Mouse (Mus musculus) testis, adult 2 months (tissue): ENCODE measurements around the gene Zfp13. TPM values are rescaled to one million over a fixed set of nuclear protein-coding genes. Genes with fewer than 3 reads are reported as not detected.

Source experiments
- H3K27ac ChIP-seq: fragments of 200-500 bp; 2 replicates; pipeline ENCODE4 v1.5.1; 2012; ENCODE audit warnings: low read depth, low read length; ENCODE audit not compliant: control insufficient read depth, insufficient read depth
- H3K27me3 ChIP-seq: fragments of 200-500 bp; 2 replicates; pipeline ENCODE4 v1.6.1; 2012; ENCODE audit warnings: mild to moderate bottlenecking, low read length, moderate library complexity; ENCODE audit not compliant: control insufficient read depth, insufficient read depth
- H3K36me3 ChIP-seq: fragments of 200-500 bp; 2 replicates; pipeline ENCODE4 v1.6.1; 2012; ENCODE audit warnings: mild to moderate bottlenecking, low read length; ENCODE audit not compliant: control insufficient read depth, insufficient read depth
- H3K4me1 ChIP-seq: fragments of 200-500 bp; 2 replicates; pipeline ENCODE4 v1.6.1; 2012; ENCODE audit warnings: low read length; ENCODE audit not compliant: control insufficient read depth, insufficient read depth
- H3K4me3 ChIP-seq: fragments of 200-500 bp; 2 replicates; pipeline ENCODE4 v1.5.1; 2012; ENCODE audit warnings: low read depth, mild to moderate bottlenecking, low read length, moderate library complexity, mixed read lengths; ENCODE audit not compliant: control insufficient read depth
- CTCF ChIP-seq: fragments of 200-500 bp; IDR thresholded peaks from 2 replicates; pipeline ENCODE4 v1.5.1; 2012; ENCODE audit warnings: low read depth, mild to moderate bottlenecking, inconsistent platforms, low read length, moderate library complexity; ENCODE audit not compliant: control insufficient read depth, insufficient read depth, insufficient replicate concordance
- POLR2A ChIP-seq: fragments of 200-500 bp; IDR thresholded peaks from 2 replicates; pipeline ENCODE4 v1.6.1; 2012; ENCODE audit warnings: low read depth, mild to moderate bottlenecking, inconsistent platforms, low read length, moderate library complexity; ENCODE audit not compliant: control insufficient read depth
- polyA plus RNA-seq: library from polyadenylated mRNA; depleted of rRNA; stranded (reverse); fragments of >200 nt; gene quantifications from 2 replicates; pipeline ENCODE4 v1.2.3, GENCODE M21; 2012

The Zfp13 gene
- polyA plus RNA-seq, 1 experiment, result 45.3 TPM

GRCm38 (mm10) chr17:23570017-23570416 is 29.3 kb downstream of the Zfp13 start:
- H3K27me3 ChIP-seq, result no peaks in the 10 kb centered on the region
- H3K4me3 ChIP-seq, result no peak overlapping the region
- TF ChIP-seq CTCF (peak; percentile 61; the same call in 1 of the 2 replicates), POLR2A (no peak)
- H3K4me1 ChIP-seq, result peaks cover under 1% of the 10 kb centered on the region; the same call in 1 of the 2 replicates
- no peaks in the 10 kb centered on the region for H3K36me3 ChIP-seq
- H3K27ac ChIP-seq, result no peak overlapping the region

GRCm38 (mm10) chr17:23568370-23568769 is 30.9 kb downstream of the Zfp13 start:
- H3K27ac ChIP-seq, result no peak overlapping the region
- H3K36me3 ChIP-seq, result no peaks in the 10 kb centered on the region
- TF ChIP-seq POLR2A (peak; percentile 38; the same call in 1 of the 2 replicates), CTCF (no peak)
- peaks cover 9% of the 10 kb centered on the region for H3K4me1 ChIP-seq
- H3K27me3 ChIP-seq, result no peaks in the 10 kb centered on the region
- H3K4me3 ChIP-seq, result no peak overlapping the region

DNA sequence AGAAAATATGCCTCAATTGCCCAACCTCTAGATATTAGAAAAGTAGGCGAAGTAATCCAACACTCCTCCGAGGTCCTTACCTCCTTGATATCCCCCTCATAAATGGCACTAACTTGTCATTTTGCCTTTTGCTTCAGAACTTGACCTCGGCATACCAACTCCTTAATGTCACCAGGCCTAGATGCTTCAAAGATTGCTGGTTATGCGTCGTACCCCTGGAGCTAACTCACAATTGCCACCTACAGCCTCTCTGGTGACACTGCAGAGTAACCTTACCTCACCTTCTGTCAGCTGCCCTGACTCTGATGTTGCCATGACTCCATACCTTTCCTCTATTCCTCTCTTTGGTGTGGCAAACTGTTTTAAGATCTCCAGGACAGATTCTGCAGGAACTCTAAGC is 32.5 kb downstream of the Zfp13 start:
- Histone ChIP-seq H3K4me3 (no peak overlapping the region), H3K27ac (no peak overlapping the region), H3K36me3 (no peaks in the 10 kb centered on the region), H3K27me3 (no peaks in the 10 kb centered on the region), H3K4me1 (peaks cover 9% of the 10 kb centered on the region)
- TF ChIP-seq CTCF (no peak), POLR2A (no peak)

DNA sequence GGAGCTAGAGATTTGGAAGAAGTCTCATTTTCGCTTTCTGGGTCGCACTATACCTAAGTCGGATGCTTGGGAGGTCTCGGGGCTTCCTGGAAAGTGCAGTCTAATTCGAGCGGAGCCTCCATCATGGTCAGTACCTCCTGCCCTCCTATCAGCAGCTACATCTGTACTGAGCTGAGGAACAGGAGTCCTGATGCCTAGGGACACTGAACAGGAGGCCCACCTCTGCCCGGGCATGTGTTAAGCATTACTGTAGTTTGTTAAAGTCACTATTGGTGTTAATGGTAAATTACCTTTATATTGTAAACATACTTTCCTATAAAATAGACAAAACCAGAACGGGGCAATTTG is 34.9 kb downstream of the Zfp13 start:
- peak overlapping the region; percentile 84 for H3K27ac ChIP-seq
- no peaks in the 10 kb centered on the region for H3K27me3 ChIP-seq
- peaks cover 9% of the 10 kb centered on the region for H3K4me1 ChIP-seq
- H3K4me3 ChIP-seq, result peak overlapping the region; percentile 98
- no peak for TF ChIP-seq CTCF
- H3K36me3 ChIP-seq, result no peaks in the 10 kb centered on the region

DNA sequence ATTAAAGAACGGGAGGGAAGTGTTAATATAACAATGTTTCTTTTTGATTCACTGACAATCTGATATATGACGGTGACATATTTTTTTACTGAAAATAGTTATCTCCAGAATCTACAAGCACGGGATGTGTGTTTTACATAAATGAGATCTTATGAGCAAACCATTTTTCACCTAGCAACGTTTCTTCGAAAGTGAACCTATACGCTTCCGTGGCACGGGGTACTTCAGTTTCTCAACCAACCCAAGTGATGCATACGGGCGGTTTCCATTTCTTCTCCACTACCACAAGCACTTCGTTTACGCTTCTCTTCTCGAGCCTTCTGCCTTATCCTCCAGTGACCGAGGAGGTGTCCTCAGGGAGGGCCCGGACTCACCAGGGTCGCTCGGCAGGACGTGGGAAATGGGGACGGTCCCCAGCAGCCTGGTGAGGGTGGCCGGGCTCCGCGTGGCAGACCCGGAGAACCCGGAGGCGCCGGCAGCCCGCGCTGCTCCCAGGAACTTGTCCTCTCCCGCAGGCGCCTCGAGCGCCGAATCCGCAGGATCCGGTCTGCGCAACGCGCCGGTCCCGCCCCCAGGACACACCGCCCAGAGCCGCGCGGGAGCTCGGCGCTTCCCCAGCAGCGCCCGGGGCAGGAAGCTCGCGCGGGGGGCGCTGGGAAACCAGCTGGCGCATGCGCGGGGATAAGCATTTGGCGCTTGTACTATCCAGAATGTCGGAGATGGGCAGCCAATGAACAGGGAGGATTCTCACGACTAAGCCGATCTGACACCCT is 35.5 kb downstream of the Zfp13 start, which contains the start of gene Zfp213:
Gene Zfp213, minus strand, starts transcription at position 644 of the 773 bp plus-strand sequence.
- Histone ChIP-seq H3K27ac (peak within 1 kb of the TSS; percentile 93), H3K27me3 (no peaks in the 10 kb centered on the region), H3K36me3 (no peaks in the 10 kb centered on the region), H3K4me1 (peaks cover 9% of the 10 kb centered on the region), H3K4me3 (peak within 1 kb of the TSS; percentile 98)
- peak; percentile 76 for TF ChIP-seq POLR2A
- no peak for TF ChIP-seq CTCF

GRCm38 (mm10) chr17:23559767-23560166 is 39.5 kb downstream of the Zfp13 start:
- Histone ChIP-seq H3K4me1 (peaks cover 6% of the 10 kb centered on the region), H3K27ac (no peak overlapping the region), H3K4me3 (no peak overlapping the region), H3K27me3 (no peaks in the 10 kb centered on the region), H3K36me3 (no peaks in the 10 kb centered on the region)
- TF ChIP-seq CTCF (peak; percentile 42; the same call in 1 of the 2 replicates), POLR2A (no peak)

DNA sequence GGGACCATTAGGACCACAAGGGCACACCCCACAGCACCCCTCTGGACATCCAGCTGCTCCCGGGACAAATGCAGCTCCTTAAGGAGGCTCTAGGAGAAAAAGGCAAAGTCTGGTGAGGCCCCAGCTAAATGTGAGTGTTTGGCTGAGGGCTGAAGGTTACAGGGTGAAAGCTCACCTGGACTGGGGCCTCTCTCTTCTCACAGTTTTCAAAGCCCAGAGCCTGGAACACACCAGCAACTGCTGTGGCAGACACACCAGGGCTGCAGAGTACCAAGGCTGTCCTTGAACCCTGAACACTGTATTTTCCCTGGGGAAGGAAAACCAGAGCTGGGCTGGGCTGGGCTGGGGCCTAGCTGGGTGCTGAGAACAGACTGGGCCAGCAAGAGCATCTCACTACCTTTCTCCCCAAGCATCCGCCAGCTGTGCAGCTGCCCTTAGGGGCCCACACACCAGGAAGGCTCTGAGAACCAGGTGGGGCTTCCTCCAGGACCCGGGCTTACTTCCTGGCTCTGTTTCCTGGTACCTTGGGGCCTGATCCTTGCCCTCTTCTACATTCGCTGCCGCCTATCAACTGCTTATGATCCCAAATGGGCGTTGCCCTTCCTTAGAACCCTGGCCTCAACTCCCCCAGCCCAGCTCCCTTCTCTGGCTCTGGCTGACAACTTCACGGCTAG is 43.9 kb downstream of the Zfp13 start:
- H3K36me3 ChIP-seq, result no peaks in the 10 kb centered on the region
- no peak for TF ChIP-seq CTCF
- no peak for TF ChIP-seq POLR2A
- H3K27ac ChIP-seq, result no peak overlapping the region
- no peak overlapping the region for H3K4me3 ChIP-seq
- peaks cover 5% of the 10 kb centered on the region; the same call in 1 of the 2 replicates for H3K4me1 ChIP-seq
- no peaks in the 10 kb centered on the region for H3K27me3 ChIP-seq

GRCm38 (mm10) chr17:23554321-23554720 is 45.0 kb downstream of the Zfp13 start:
- Histone ChIP-seq H3K27ac (no peak overlapping the region), H3K4me1 (peaks cover 5% of the 10 kb centered on the region; the same call in 1 of the 2 replicates), H3K4me3 (peak overlapping the region; percentile 44), H3K27me3 (no peaks in the 10 kb centered on the region), H3K36me3 (no peaks in the 10 kb centered on the region)
- TF ChIP-seq CTCF (no peak), POLR2A (no peak)
